Mouse (Mus musculus) heart, adult 9 months (tissue): ENCODE results near the gene Ripor2.
"Not testable (repeated sequence)": the region's sequence is repeated elsewhere in the genome, so short reads cannot be mapped to it uniquely, and the experiment has no call there.

Experiments
- DNase-seq, 2 experiments: peaks; one replicate each; pipeline ENCODE4 v3.0.0; 2022; ENCODE audit warnings: low spot score in 2 of 2

Ripor2 gene

GRCm38 (mm10) chr13:24761403-24762227 lies 179.6 kb downstream of the Ripor2 start, which contains the start of gene Gmnn:
Gene Gmnn, minus strand, starts transcription at chr13:24761923.
- DNase-seq = peak; percentile 86 to 89

- no peak for DNase-seq
Measured at GRCm38 (mm10) chr13:24762254-24762653, 180.3 kb downstream of the Ripor2 start.

GRCm38 (mm10) chr13:24767809-24768208 lies 185.8 kb downstream of the Ripor2 start:
- DNase-seq = not testable (repeated sequence)

GRCm38 (mm10) chr13:24771482-24771881 lies 189.5 kb downstream of the Ripor2 start:
- DNase-seq = not testable (repeated sequence)

GRCm38 (mm10) chr13:24776146-24776844 lies 194.3 kb downstream of the Ripor2 start:
- peak; percentile 33 to 47 for DNase-seq

- no peak for DNase-seq
Measured at GRCm38 (mm10) chr13:24778026-24778425, 196.0 kb downstream of the Ripor2 start.

- DNase-seq = no peak
Measured at GRCm38 (mm10) chr13:24778706-24779380, 196.9 kb downstream of the Ripor2 start.

- DNase-seq = no peak
Measured at GRCm38 (mm10) chr13:24781916-24782315, 199.9 kb downstream of the Ripor2 start.
